Mouse (Mus musculus): ENCODE results near the gene Ccdc134. TPM values are rescaled to one million over a fixed set of nuclear protein-coding genes. Genes with fewer than 3 reads are reported as not detected.

Gene Ccdc134
- polyA plus RNA-seq, 1 experiment from 2014 or later = 15.5 TPM

GRCm38 (mm10) chr15:82182311-82182710 lies 54.6 kb downstream of the Ccdc134 start:
- Histone ChIP-seq H3K9me3 (no peaks in the 10 kb centered on the region), H3K4me3 (replicated peaks) (no peak overlapping the region), H3K27ac (no peak overlapping the region), H3K27me3 (replicated peaks) (no peaks in the 10 kb centered on the region), H3K9ac (no peak overlapping the region), H3K36me3 (peaks cover 96% of the 10 kb centered on the region), H3K4me1 (peaks cover 3% of the 10 kb centered on the region; the same call in 1 of the 2 replicates), H3K4me2 (no peak overlapping the region)
- WGBS = 95% methylated on average over 4 of the region's 4 CpGs
- ATAC-seq (ENCODE audit: insufficient read depth, low FRiP score, low read depth) = no peak

- no peak for ATAC-seq (ENCODE audit: insufficient read depth, low FRiP score, low read depth)
- peaks cover 3% of the 10 kb centered on the region; the same call in 1 of the 2 replicates for H3K4me1 ChIP-seq
- H3K9me3 ChIP-seq = no peaks in the 10 kb centered on the region
- H3K27ac ChIP-seq = peak overlapping the region; percentile 40; the same call in 1 of the 2 replicates
- peaks cover 95% of the 10 kb centered on the region for H3K36me3 ChIP-seq
- no peak overlapping the region for H3K4me3 ChIP-seq (replicated peaks)
- H3K9ac ChIP-seq = no peak overlapping the region
- no peaks in the 10 kb centered on the region for H3K27me3 ChIP-seq (replicated peaks)
- H3K4me2 ChIP-seq = no peak overlapping the region
- 60% methylated on average over 10 of the region's 10 CpGs for WGBS
Measured at GRCm38 (mm10) chr15:82183596-82183995, 55.9 kb downstream of the Ccdc134 start.

GRCm38 (mm10) chr15:82184183-82184582 lies 56.5 kb downstream of the Ccdc134 start:
- peak; percentile 87 for ATAC-seq (ENCODE audit: insufficient read depth, low FRiP score, low read depth)
- peak overlapping the region; percentile 40 for H3K27ac ChIP-seq
- no peak overlapping the region for H3K4me3 ChIP-seq (replicated peaks)
- no peaks in the 10 kb centered on the region for H3K27me3 ChIP-seq (replicated peaks)
- H3K9me3 ChIP-seq = no peaks in the 10 kb centered on the region
- peaks cover 3% of the 10 kb centered on the region; the same call in 1 of the 2 replicates for H3K4me1 ChIP-seq
- 54% methylated on average over 7 of the region's 7 CpGs for WGBS
- peaks cover 91% of the 10 kb centered on the region for H3K36me3 ChIP-seq
- no peak overlapping the region for H3K4me2 ChIP-seq
- H3K9ac ChIP-seq = no peak overlapping the region

GRCm38 (mm10) chr15:82184656-82185055 lies 56.9 kb downstream of the Ccdc134 start:
- Histone ChIP-seq H3K9me3 (no peaks in the 10 kb centered on the region), H3K36me3 (peaks cover 91% of the 10 kb centered on the region), H3K9ac (no peak overlapping the region), H3K4me1 (peaks cover 3% of the 10 kb centered on the region; the same call in 1 of the 2 replicates), H3K4me3 (replicated peaks) (no peak overlapping the region), H3K27ac (peak overlapping the region; percentile 51; the same call in 1 of the 2 replicates), H3K27me3 (replicated peaks) (no peaks in the 10 kb centered on the region), H3K4me2 (no peak overlapping the region)
- WGBS = 77% methylated on average over 10 of the region's 10 CpGs
- no peak for ATAC-seq (ENCODE audit: insufficient read depth, low FRiP score, low read depth)

- Histone ChIP-seq H3K4me3 (replicated peaks) (no peak overlapping the region), H3K27me3 (replicated peaks) (no peaks in the 10 kb centered on the region), H3K27ac (peak overlapping the region; percentile 51), H3K4me2 (no peak overlapping the region), H3K9ac (no peak overlapping the region), H3K36me3 (peaks cover 88% of the 10 kb centered on the region), H3K4me1 (peaks cover 3% of the 10 kb centered on the region; the same call in 1 of the 2 replicates), H3K9me3 (no peaks in the 10 kb centered on the region)
- ATAC-seq (ENCODE audit: insufficient read depth, low FRiP score, low read depth) = no peak
- 81% methylated on average over 14 of the region's 14 CpGs for WGBS
Measured at GRCm38 (mm10) chr15:82185062-82185783, 57.5 kb downstream of the Ccdc134 start.

GRCm38 (mm10) chr15:82186131-82186530 lies 58.4 kb downstream of the Ccdc134 start:
- Histone ChIP-seq H3K4me2 (no peak overlapping the region), H3K9ac (no peak overlapping the region), H3K27ac (peak overlapping the region; percentile 51), H3K36me3 (peaks cover 80% of the 10 kb centered on the region), H3K4me3 (replicated peaks) (no peak overlapping the region), H3K4me1 (peaks cover 3% of the 10 kb centered on the region; the same call in 1 of the 2 replicates), H3K9me3 (no peaks in the 10 kb centered on the region), H3K27me3 (replicated peaks) (no peaks in the 10 kb centered on the region)
- 73% methylated on average over 14 of the region's 14 CpGs for WGBS
- ATAC-seq (ENCODE audit: insufficient read depth, low FRiP score, low read depth) = peak; percentile 55; the same call in 1 of the 2 replicates

- WGBS = 81% methylated on average over 5 of the region's 5 CpGs
- no peak overlapping the region for H3K4me2 ChIP-seq
- ATAC-seq (ENCODE audit: insufficient read depth, low FRiP score, low read depth) = no peak
- no peaks in the 10 kb centered on the region for H3K27me3 ChIP-seq (replicated peaks)
- H3K9me3 ChIP-seq = no peaks in the 10 kb centered on the region
- H3K4me3 ChIP-seq (replicated peaks) = no peak overlapping the region
- 0 out of 2 replicates have a peak overlapping the region, but pooled peaks have one; percentile 31 for H3K27ac ChIP-seq
- peaks cover 3% of the 10 kb centered on the region; the same call in 1 of the 2 replicates for H3K4me1 ChIP-seq
- H3K36me3 ChIP-seq = peaks cover 75% of the 10 kb centered on the region
- no peak overlapping the region for H3K9ac ChIP-seq
Measured at GRCm38 (mm10) chr15:82186931-82187330, 59.2 kb downstream of the Ccdc134 start.

GRCm38 (mm10) chr15:82187401-82187800 lies 59.7 kb downstream of the Ccdc134 start:
- 90% methylated on average over 4 of the region's 4 CpGs for WGBS
- peaks cover 74% of the 10 kb centered on the region for H3K36me3 ChIP-seq
- no peak overlapping the region for H3K4me3 ChIP-seq (replicated peaks)
- H3K9me3 ChIP-seq = no peaks in the 10 kb centered on the region
- H3K4me1 ChIP-seq = peaks cover 3% of the 10 kb centered on the region; the same call in 1 of the 2 replicates
- ATAC-seq (ENCODE audit: insufficient read depth, low FRiP score, low read depth) = no peak
- no peak overlapping the region for H3K27ac ChIP-seq
- H3K9ac ChIP-seq = no peak overlapping the region
- no peaks in the 10 kb centered on the region for H3K27me3 ChIP-seq (replicated peaks)
- H3K4me2 ChIP-seq = no peak overlapping the region

GRCm38 (mm10) chr15:82187924-82188323 lies 60.2 kb downstream of the Ccdc134 start:
- H3K36me3 ChIP-seq = peaks cover 69% of the 10 kb centered on the region
- H3K9ac ChIP-seq = no peak overlapping the region
- no peaks in the 10 kb centered on the region for H3K27me3 ChIP-seq (replicated peaks)
- H3K27ac ChIP-seq = no peak overlapping the region
- 90% methylated on average over 1 of the region's 1 CpGs for WGBS
- no peak overlapping the region for H3K4me2 ChIP-seq
- no peak for ATAC-seq (ENCODE audit: insufficient read depth, low FRiP score, low read depth)
- H3K4me1 ChIP-seq = peaks cover 3% of the 10 kb centered on the region; the same call in 1 of the 2 replicates
- H3K4me3 ChIP-seq (replicated peaks) = no peak overlapping the region
- H3K9me3 ChIP-seq = no peaks in the 10 kb centered on the region

- Histone ChIP-seq H3K4me2 (no peak overlapping the region), H3K36me3 (peaks cover 67% of the 10 kb centered on the region), H3K27me3 (replicated peaks) (no peaks in the 10 kb centered on the region), H3K9me3 (no peaks in the 10 kb centered on the region), H3K9ac (no peak overlapping the region), H3K27ac (no peak overlapping the region), H3K4me3 (replicated peaks) (no peak overlapping the region), H3K4me1 (peaks cover 3% of the 10 kb centered on the region; the same call in 1 of the 2 replicates)
- no peak for ATAC-seq (ENCODE audit: insufficient read depth, low FRiP score, low read depth)
- WGBS = 97% methylated on average over 10 of the region's 10 CpGs
Measured at GRCm38 (mm10) chr15:82188481-82189240, 60.9 kb downstream of the Ccdc134 start.

Data from stomach, embryonic 15.5 days (tissue).